Mouse (Mus musculus): ENCODE data around the gene Ttll12. TPM values are rescaled to one million over a fixed set of nuclear protein-coding genes. Genes with fewer than 3 reads are reported as not detected.

Ttll12 gene
- polyA plus RNA-seq, 1 experiment from 2014 or later = 40.3 TPM

DNA sequence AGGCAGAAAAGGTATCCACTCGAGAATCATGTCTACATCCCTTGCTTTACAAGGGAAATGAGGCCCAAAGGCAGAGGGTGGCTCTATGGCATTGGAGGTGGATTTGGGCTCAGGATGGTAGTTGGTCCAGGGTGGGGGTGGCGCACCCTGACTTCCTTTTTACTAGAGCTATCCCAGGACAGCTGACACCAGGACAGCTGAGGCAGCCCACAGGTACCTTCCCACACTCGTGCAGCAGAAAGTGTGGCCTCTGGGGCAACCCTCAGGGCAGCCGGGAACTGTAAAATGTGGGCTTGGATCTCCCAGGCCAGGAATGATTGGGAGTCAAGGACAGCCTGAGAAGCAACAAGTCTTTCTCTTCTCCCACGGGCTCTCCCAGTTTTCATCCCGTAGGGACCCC is 3.2 kb downstream of the Ttll12 start:
- 85% methylated on average over 6 of the region's 6 CpGs for WGBS
- Histone ChIP-seq H3K27ac (ENCODE audit: low read length) (no peak overlapping the region), H3K4me3 (ENCODE audit: low read depth, low read length) (no peak overlapping the region), H3K9me3 (ENCODE audit: control insufficient read depth, low read depth, low read length) (no peaks in the 10 kb centered on the region), H3K4me1 (ENCODE audit: control insufficient read depth, insufficient read depth, low read length) (peaks cover 18% of the 10 kb centered on the region), H3K36me3 (ENCODE audit: control insufficient read depth, insufficient read depth, low read length) (peaks cover 9% of the 10 kb centered on the region), H3K4me2 (replicated peaks; ENCODE audit: low read depth, low read length) (no peak overlapping the region), H3K9ac (replicated peaks; ENCODE audit: low read depth, low read length) (no peak overlapping the region), H3K27me3 (ENCODE audit: control insufficient read depth, insufficient read depth, low read length) (no peaks in the 10 kb centered on the region)
- ATAC-seq (ENCODE audit: insufficient number of reproducible peaks, insufficient read depth, low FRiP score, low read depth) = no peak

DNA sequence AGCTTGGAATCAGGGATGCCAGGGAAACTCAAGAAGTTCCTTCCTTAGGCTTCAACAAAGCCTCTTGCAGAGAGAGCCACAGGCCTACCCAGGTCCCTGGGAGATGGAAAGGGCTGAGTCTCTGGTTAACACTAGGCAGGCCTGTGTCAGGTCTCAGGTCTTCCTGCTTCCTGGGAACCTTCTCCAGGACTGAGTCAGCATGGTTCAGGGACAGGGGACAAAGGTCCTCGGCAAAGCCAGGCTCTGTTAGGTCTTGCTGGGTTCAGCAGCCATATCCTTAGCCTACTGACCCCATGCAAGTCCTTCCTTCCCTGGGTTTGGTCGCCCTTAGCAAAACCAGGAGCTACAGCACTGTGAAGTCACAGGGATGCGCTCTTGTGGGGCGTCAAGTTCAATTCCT is 4.1 kb downstream of the Ttll12 start:
- no peak overlapping the region for H3K27ac ChIP-seq (ENCODE audit: low read length)
- H3K27me3 ChIP-seq (ENCODE audit: control insufficient read depth, insufficient read depth, low read length) = no peaks in the 10 kb centered on the region
- H3K9me3 ChIP-seq (ENCODE audit: control insufficient read depth, low read depth, low read length) = 0 out of 2 replicates have a peak, but pooled peaks cover 2% of the 10 kb centered on the region
- H3K36me3 ChIP-seq (ENCODE audit: control insufficient read depth, insufficient read depth, low read length) = peaks cover 18% of the 10 kb centered on the region
- H3K4me2 ChIP-seq (replicated peaks; ENCODE audit: low read depth, low read length) = no peak overlapping the region
- WGBS = 85% methylated on average over 4 of the region's 4 CpGs
- no peak for ATAC-seq (ENCODE audit: insufficient number of reproducible peaks, insufficient read depth, low FRiP score, low read depth)
- no peak overlapping the region for H3K9ac ChIP-seq (replicated peaks; ENCODE audit: low read depth, low read length)
- H3K4me1 ChIP-seq (ENCODE audit: control insufficient read depth, insufficient read depth, low read length) = peaks cover 18% of the 10 kb centered on the region
- no peak overlapping the region for H3K4me3 ChIP-seq (ENCODE audit: low read depth, low read length)

DNA sequence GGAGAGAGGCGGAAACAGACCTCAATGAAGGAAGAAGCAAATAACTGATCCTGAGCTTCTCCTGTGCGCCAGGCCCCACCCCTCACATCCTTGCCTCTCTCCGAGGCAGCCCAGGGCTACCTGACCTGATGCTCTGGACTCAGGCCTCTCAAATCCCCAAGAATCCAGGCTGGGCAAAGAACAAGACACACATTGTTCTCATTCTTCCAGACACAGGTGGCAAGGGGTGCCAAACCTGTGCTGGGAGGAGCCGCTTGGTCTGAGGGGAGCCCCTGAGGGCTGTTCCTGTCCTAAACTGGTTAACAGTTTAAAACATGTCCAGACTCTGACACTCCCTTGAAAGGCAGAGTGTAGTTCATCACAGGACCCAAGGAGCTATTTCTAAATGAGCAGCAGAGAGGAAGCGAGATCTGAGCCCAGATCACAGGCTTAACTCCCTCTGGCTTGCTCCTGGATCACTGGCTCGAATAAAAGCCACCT is 10.2 kb downstream of the Ttll12 start:
- H3K27me3 ChIP-seq (ENCODE audit: control insufficient read depth, insufficient read depth, low read length) = no peaks in the 10 kb centered on the region
- H3K4me3 ChIP-seq (ENCODE audit: low read depth, low read length) = no peak overlapping the region
- no peak for ATAC-seq (ENCODE audit: insufficient number of reproducible peaks, insufficient read depth, low FRiP score, low read depth)
- H3K4me1 ChIP-seq (ENCODE audit: control insufficient read depth, insufficient read depth, low read length) = no peaks in the 10 kb centered on the region
- peaks cover 48% of the 10 kb centered on the region for H3K36me3 ChIP-seq (ENCODE audit: control insufficient read depth, insufficient read depth, low read length)
- 91% methylated on average over 6 of the region's 6 CpGs for WGBS
- H3K9me3 ChIP-seq (ENCODE audit: control insufficient read depth, low read depth, low read length) = 0 out of 2 replicates have a peak, but pooled peaks cover 2% of the 10 kb centered on the region
- H3K4me2 ChIP-seq (replicated peaks; ENCODE audit: low read depth, low read length) = no peak overlapping the region
- H3K27ac ChIP-seq (ENCODE audit: low read length) = no peak overlapping the region
- no peak overlapping the region for H3K9ac ChIP-seq (replicated peaks; ENCODE audit: low read depth, low read length)

DNA sequence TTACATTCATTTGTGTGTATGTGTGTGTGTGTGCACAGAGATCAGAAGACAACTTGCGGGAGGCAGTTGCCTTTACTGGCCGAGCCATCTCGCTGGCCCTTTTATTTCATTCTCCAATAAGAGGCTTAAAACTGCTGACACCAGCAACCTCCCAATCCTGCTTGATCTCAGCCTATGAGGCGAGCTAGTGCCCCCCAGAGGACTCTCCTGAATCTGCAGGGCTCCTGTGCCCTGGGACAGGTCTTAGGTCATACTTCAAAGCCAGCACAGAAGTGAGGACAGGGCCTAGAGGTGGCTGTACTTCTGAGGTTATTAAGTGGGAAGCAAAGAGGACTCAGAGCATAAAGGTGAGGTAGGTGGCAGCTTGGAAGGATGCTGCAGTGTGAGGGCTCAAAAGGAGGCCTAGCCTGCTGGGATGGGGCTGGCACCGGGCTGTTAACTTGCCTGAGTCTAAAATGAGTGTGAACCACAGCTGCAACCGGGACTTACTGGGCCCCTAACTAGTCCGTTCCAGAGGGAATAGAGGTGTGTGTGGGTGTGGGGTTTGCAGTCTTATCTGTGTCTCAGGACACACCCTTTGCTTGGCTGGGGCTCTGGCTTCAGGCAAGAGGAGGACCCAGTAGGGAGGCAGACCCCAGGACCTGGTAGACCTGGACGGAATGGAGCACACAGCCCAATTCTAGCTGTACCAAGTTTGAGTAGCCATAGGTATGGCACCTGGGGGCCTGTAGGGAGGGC is 11.4 kb downstream of the Ttll12 start:
- ATAC-seq (ENCODE audit: insufficient number of reproducible peaks, insufficient read depth, low FRiP score, low read depth) = no peak

DNA sequence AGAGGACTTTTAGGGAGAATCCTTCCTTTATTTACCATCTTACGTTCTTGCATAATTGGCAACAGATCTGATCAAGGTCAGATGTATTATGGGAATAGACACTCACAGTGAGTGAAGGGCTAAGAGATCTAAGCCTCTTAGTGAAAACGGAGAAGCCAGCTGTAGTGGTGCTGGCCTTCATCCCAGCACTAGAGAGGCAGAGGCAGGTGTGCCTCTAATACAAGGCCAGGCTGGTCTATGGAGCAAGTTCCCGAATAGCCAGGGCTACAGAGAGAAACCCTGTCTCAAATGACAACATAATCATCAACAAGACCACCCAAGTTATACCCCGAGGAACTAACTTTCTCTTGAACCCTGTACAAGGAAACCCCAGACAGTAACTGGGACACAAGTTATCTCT is 12.0 kb downstream of the Ttll12 start:
- H3K4me1 ChIP-seq (ENCODE audit: control insufficient read depth, insufficient read depth, low read length) = no peaks in the 10 kb centered on the region
- ATAC-seq (ENCODE audit: insufficient number of reproducible peaks, insufficient read depth, low FRiP score, low read depth) = no peak
- H3K27me3 ChIP-seq (ENCODE audit: control insufficient read depth, insufficient read depth, low read length) = no peaks in the 10 kb centered on the region
- no peak overlapping the region for H3K9ac ChIP-seq (replicated peaks; ENCODE audit: low read depth, low read length)
- peaks cover 61% of the 10 kb centered on the region for H3K36me3 ChIP-seq (ENCODE audit: control insufficient read depth, insufficient read depth, low read length)
- no peak overlapping the region for H3K4me2 ChIP-seq (replicated peaks; ENCODE audit: low read depth, low read length)
- 77% methylated on average over 4 of the region's 4 CpGs for WGBS
- no peak overlapping the region for H3K27ac ChIP-seq (ENCODE audit: low read length)
- no peak overlapping the region for H3K4me3 ChIP-seq (ENCODE audit: low read depth, low read length)
- H3K9me3 ChIP-seq (ENCODE audit: control insufficient read depth, low read depth, low read length) = 0 out of 2 replicates have a peak, but pooled peaks cover 2% of the 10 kb centered on the region

More for the DNA sequence above, 11.4 kb downstream of the Ttll12 start:
- H3K27me3 ChIP-seq (ENCODE audit: control insufficient read depth, insufficient read depth, low read length) = no peaks in the 10 kb centered on the region
- H3K27ac ChIP-seq (ENCODE audit: low read length) = no peak overlapping the region
- WGBS = 73% methylated on average over 8 of the region's 8 CpGs
- H3K4me2 ChIP-seq (replicated peaks; ENCODE audit: low read depth, low read length) = no peak overlapping the region
- H3K4me3 ChIP-seq (ENCODE audit: low read depth, low read length) = no peak overlapping the region
- peaks cover 58% of the 10 kb centered on the region for H3K36me3 ChIP-seq (ENCODE audit: control insufficient read depth, insufficient read depth, low read length)
- 0 out of 2 replicates have a peak, but pooled peaks cover 2% of the 10 kb centered on the region for H3K9me3 ChIP-seq (ENCODE audit: control insufficient read depth, low read depth, low read length)
- no peaks in the 10 kb centered on the region for H3K4me1 ChIP-seq (ENCODE audit: control insufficient read depth, insufficient read depth, low read length)
- no peak overlapping the region for H3K9ac ChIP-seq (replicated peaks; ENCODE audit: low read depth, low read length)

DNA sequence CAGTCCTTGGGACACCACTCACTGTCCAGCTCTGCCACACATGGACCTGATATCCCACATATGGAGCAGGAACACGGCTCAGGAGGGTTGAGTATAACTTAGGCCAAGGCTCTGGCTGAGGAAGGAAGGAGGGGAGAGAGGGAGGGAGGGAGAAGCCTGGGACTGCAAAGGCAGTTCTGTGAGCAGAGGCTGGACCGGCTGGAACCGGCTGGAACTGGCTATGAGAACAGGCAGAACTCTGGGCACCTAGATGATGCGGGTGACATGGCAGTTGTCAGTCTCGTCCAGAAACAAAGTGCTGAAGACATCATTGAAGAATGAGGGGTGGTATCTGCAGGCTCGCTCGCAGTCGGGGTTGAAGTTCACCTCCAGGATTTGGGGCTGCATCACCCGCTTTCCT is 18.3 kb downstream of the Ttll12 start:
- no peak for ATAC-seq (ENCODE audit: insufficient number of reproducible peaks, insufficient read depth, low FRiP score, low read depth)
- no peak overlapping the region for H3K9ac ChIP-seq (replicated peaks; ENCODE audit: low read depth, low read length)
- H3K9me3 ChIP-seq (ENCODE audit: control insufficient read depth, low read depth, low read length) = no peaks in the 10 kb centered on the region
- peaks cover 45% of the 10 kb centered on the region for H3K36me3 ChIP-seq (ENCODE audit: control insufficient read depth, insufficient read depth, low read length)
- H3K4me2 ChIP-seq (replicated peaks; ENCODE audit: low read depth, low read length) = no peak overlapping the region
- H3K4me1 ChIP-seq (ENCODE audit: control insufficient read depth, insufficient read depth, low read length) = no peaks in the 10 kb centered on the region
- H3K4me3 ChIP-seq (ENCODE audit: low read depth, low read length) = no peak overlapping the region
- H3K27ac ChIP-seq (ENCODE audit: low read length) = no peak overlapping the region
- 87% methylated on average over 9 of the region's 9 CpGs for WGBS
- H3K27me3 ChIP-seq (ENCODE audit: control insufficient read depth, insufficient read depth, low read length) = no peaks in the 10 kb centered on the region

DNA sequence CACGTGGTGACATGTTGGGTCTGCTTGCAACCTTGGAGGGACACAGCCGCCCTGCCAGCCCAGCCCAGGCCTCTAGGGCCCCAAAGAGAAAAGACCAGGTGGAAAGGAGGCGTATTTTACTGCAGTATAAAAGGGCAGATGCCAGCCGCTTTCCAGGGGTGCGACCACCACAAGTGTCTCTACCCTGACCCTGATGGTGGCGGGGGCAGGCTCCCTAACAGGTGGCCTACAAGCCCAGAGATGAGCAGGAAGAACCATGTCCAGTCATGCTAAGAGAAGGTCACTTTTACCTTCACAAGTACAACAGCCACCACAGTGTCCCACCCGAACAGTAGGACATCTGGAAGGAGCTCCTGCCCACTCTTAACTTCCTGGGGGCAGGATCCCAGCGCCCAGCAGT is 19.4 kb downstream of the Ttll12 start:
- H3K4me2 ChIP-seq (replicated peaks; ENCODE audit: low read depth, low read length) = no peak overlapping the region
- no peak overlapping the region for H3K27ac ChIP-seq (ENCODE audit: low read length)
- no peaks in the 10 kb centered on the region for H3K4me1 ChIP-seq (ENCODE audit: control insufficient read depth, insufficient read depth, low read length)
- WGBS = 92% methylated on average over 8 of the region's 8 CpGs
- H3K9me3 ChIP-seq (ENCODE audit: control insufficient read depth, low read depth, low read length) = no peaks in the 10 kb centered on the region
- no peaks in the 10 kb centered on the region for H3K27me3 ChIP-seq (ENCODE audit: control insufficient read depth, insufficient read depth, low read length)
- H3K36me3 ChIP-seq (ENCODE audit: control insufficient read depth, insufficient read depth, low read length) = peaks cover 35% of the 10 kb centered on the region
- H3K9ac ChIP-seq (replicated peaks; ENCODE audit: low read depth, low read length) = no peak overlapping the region
- no peak for ATAC-seq (ENCODE audit: insufficient number of reproducible peaks, insufficient read depth, low FRiP score, low read depth)
- no peak overlapping the region for H3K4me3 ChIP-seq (ENCODE audit: low read depth, low read length)

DNA sequence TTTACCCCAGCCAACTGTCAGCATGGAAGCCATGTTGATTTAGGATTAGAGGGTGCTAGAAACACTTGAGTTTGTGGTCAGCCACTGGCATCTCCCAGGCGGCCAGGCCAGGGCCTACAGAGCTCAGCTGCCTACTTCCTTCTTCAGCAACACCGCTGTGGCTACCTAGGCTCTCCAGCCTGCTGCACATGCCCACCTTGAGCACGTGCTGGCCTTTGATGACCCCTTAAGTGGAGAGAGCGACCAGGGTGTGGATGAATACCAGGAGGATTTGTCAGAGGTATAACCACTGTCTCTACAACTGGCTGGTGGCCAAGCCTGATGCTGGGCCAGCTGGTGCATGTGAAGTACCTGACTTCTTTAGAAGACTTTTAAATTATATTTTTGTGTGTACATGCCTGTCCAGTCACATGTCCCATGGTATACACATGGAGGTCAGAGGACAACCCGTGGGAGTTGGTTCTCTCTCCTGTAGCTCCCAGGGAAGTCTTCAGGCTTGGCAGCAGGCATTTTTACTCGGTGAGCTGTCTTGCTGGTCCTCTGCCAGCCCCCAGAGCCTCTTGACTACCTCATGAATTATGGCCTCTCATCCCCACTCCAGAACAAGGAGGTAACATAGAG is 20.1 kb downstream of the Ttll12 start:
- no peak for ATAC-seq (ENCODE audit: insufficient number of reproducible peaks, insufficient read depth, low FRiP score, low read depth)
- no peak overlapping the region for H3K27ac ChIP-seq (ENCODE audit: low read length)
- H3K27me3 ChIP-seq (ENCODE audit: control insufficient read depth, insufficient read depth, low read length) = no peaks in the 10 kb centered on the region
- H3K4me3 ChIP-seq (ENCODE audit: low read depth, low read length) = no peak overlapping the region
- H3K4me2 ChIP-seq (replicated peaks; ENCODE audit: low read depth, low read length) = no peak overlapping the region
- H3K9ac ChIP-seq (replicated peaks; ENCODE audit: low read depth, low read length) = no peak overlapping the region
- peaks cover 29% of the 10 kb centered on the region for H3K36me3 ChIP-seq (ENCODE audit: control insufficient read depth, insufficient read depth, low read length)
- 69% methylated on average over 6 of the region's 6 CpGs for WGBS
- no peaks in the 10 kb centered on the region for H3K9me3 ChIP-seq (ENCODE audit: control insufficient read depth, low read depth, low read length)
- H3K4me1 ChIP-seq (ENCODE audit: control insufficient read depth, insufficient read depth, low read length) = no peaks in the 10 kb centered on the region

Measured in stomach, embryonic 14.5 days (tissue).